Mouse (Mus musculus): ENCODE results near the gene Tmem56. TPM values are rescaled to one million over a fixed set of nuclear protein-coding genes. Genes with fewer than 3 reads are reported as not detected.
A peak's percentile ranks its signal among the peaks of the same experiment; 100 is the strongest.

The Tmem56 gene
- polyA plus RNA-seq, 1 experiment: 0.18 TPM

- H3K36me3 ChIP-seq (ENCODE audit: control insufficient read depth, insufficient read depth, low read length): no peaks in the 10 kb centered on the region
- no peaks in the 10 kb centered on the region for H3K27me3 ChIP-seq (ENCODE audit: control insufficient read depth, insufficient read depth, low read length)
- TF ChIP-seq POLR2A (IDR thresholded peaks at IDR 0.05; ENCODE audit: control insufficient read depth, extremely low read depth, insufficient read depth, low read length, poor library complexity): no peak
- no peak overlapping the region for H3K27ac ChIP-seq (ENCODE audit: control insufficient read depth, insufficient read depth, low read length)
- H3K4me1 ChIP-seq (replicated peaks; ENCODE audit: control insufficient read depth, insufficient read depth, low read length): no peaks in the 10 kb centered on the region
- no peak overlapping the region for H3K4me3 ChIP-seq (ENCODE audit: control insufficient read depth, insufficient read depth, low read length)
- DNase-seq: no peak
- 93% methylated on average over 2 of the region's 2 CpGs for WGBS
Observed at GRCm38 (mm10) chr3:121274010-121274409, 8.9 kb downstream of the Tmem56 start.

GRCm38 (mm10) chr3:121272577-121272976, 10.3 kb downstream of the Tmem56 start:
- Histone ChIP-seq H3K27me3 (ENCODE audit: control insufficient read depth, insufficient read depth, low read length) (no peaks in the 10 kb centered on the region), H3K36me3 (ENCODE audit: control insufficient read depth, insufficient read depth, low read length) (no peaks in the 10 kb centered on the region), H3K27ac (ENCODE audit: control insufficient read depth, insufficient read depth, low read length) (no peak overlapping the region), H3K4me1 (replicated peaks; ENCODE audit: control insufficient read depth, insufficient read depth, low read length) (no peaks in the 10 kb centered on the region), H3K4me3 (ENCODE audit: control insufficient read depth, insufficient read depth, low read length) (no peak overlapping the region)
- TF ChIP-seq POLR2A (IDR thresholded peaks at IDR 0.05; ENCODE audit: control insufficient read depth, extremely low read depth, insufficient read depth, low read length, poor library complexity) (no peak), CTCF (IDR thresholded peaks at IDR 0.05; ENCODE audit: borderline replicate concordance, control insufficient read depth, extremely low read depth, insufficient read depth, low read length, poor library complexity) (no peak)
- 87% methylated on average over 2 of the region's 2 CpGs for WGBS
- DNase-seq: no peak

- DNase-seq: no peak
- no peaks in the 10 kb centered on the region for H3K36me3 ChIP-seq (ENCODE audit: control insufficient read depth, insufficient read depth, low read length)
- TF ChIP-seq POLR2A (IDR thresholded peaks at IDR 0.05; ENCODE audit: control insufficient read depth, extremely low read depth, insufficient read depth, low read length, poor library complexity) (no peak), CTCF (IDR thresholded peaks at IDR 0.05; ENCODE audit: borderline replicate concordance, control insufficient read depth, extremely low read depth, insufficient read depth, low read length, poor library complexity) (no peak)
- WGBS: 97% methylated on average over 5 of the region's 5 CpGs
- peaks cover 9% of the 10 kb centered on the region for H3K27me3 ChIP-seq (ENCODE audit: control insufficient read depth, insufficient read depth, low read length)
- H3K4me3 ChIP-seq (ENCODE audit: control insufficient read depth, insufficient read depth, low read length): no peak overlapping the region
- peaks cover 11% of the 10 kb centered on the region for H3K4me1 ChIP-seq (replicated peaks; ENCODE audit: control insufficient read depth, insufficient read depth, low read length)
- no peak overlapping the region for H3K27ac ChIP-seq (ENCODE audit: control insufficient read depth, insufficient read depth, low read length)
Observed at GRCm38 (mm10) chr3:121267283-121267682, 15.6 kb downstream of the Tmem56 start.

GRCm38 (mm10) chr3:121264242-121264641, 18.7 kb downstream of the Tmem56 start:
- 90% methylated on average over 6 of the region's 6 CpGs for WGBS
- Histone ChIP-seq H3K36me3 (ENCODE audit: control insufficient read depth, insufficient read depth, low read length) (no peaks in the 10 kb centered on the region), H3K27ac (ENCODE audit: control insufficient read depth, insufficient read depth, low read length) (no peak overlapping the region), H3K4me3 (ENCODE audit: control insufficient read depth, insufficient read depth, low read length) (no peak overlapping the region), H3K4me1 (replicated peaks; ENCODE audit: control insufficient read depth, insufficient read depth, low read length) (peaks cover 15% of the 10 kb centered on the region), H3K27me3 (ENCODE audit: control insufficient read depth, insufficient read depth, low read length) (peaks cover 12% of the 10 kb centered on the region)
- TF ChIP-seq CTCF (IDR thresholded peaks at IDR 0.05; ENCODE audit: borderline replicate concordance, control insufficient read depth, extremely low read depth, insufficient read depth, low read length, poor library complexity) (no peak), POLR2A (IDR thresholded peaks at IDR 0.05; ENCODE audit: control insufficient read depth, extremely low read depth, insufficient read depth, low read length, poor library complexity) (no peak)
- no peak for DNase-seq

- peak; percentile 40 for DNase-seq
- Histone ChIP-seq H3K4me3 (ENCODE audit: control insufficient read depth, insufficient read depth, low read length) (peak overlapping the region; percentile 54), H3K27ac (ENCODE audit: control insufficient read depth, insufficient read depth, low read length) (no peak overlapping the region), H3K4me1 (replicated peaks; ENCODE audit: control insufficient read depth, insufficient read depth, low read length) (peaks cover 21% of the 10 kb centered on the region), H3K36me3 (ENCODE audit: control insufficient read depth, insufficient read depth, low read length) (no peaks in the 10 kb centered on the region), H3K27me3 (ENCODE audit: control insufficient read depth, insufficient read depth, low read length) (peaks cover 12% of the 10 kb centered on the region)
- 3% methylated on average over 20 of the region's 20 CpGs for WGBS
- TF ChIP-seq POLR2A (IDR thresholded peaks at IDR 0.05; ENCODE audit: control insufficient read depth, extremely low read depth, insufficient read depth, low read length, poor library complexity) (no peak), CTCF (IDR thresholded peaks at IDR 0.05; ENCODE audit: borderline replicate concordance, control insufficient read depth, extremely low read depth, insufficient read depth, low read length, poor library complexity) (no peak)
Observed at GRCm38 (mm10) chr3:121263205-121263548, 19.7 kb downstream of the Tmem56 start.

- peak; percentile 32 for DNase-seq
- Histone ChIP-seq H3K4me1 (replicated peaks; ENCODE audit: control insufficient read depth, insufficient read depth, low read length) (peaks cover 21% of the 10 kb centered on the region), H3K4me3 (ENCODE audit: control insufficient read depth, insufficient read depth, low read length) (peak overlapping the region; percentile 54), H3K27me3 (ENCODE audit: control insufficient read depth, insufficient read depth, low read length) (peaks cover 12% of the 10 kb centered on the region), H3K27ac (ENCODE audit: control insufficient read depth, insufficient read depth, low read length) (no peak overlapping the region), H3K36me3 (ENCODE audit: control insufficient read depth, insufficient read depth, low read length) (no peaks in the 10 kb centered on the region)
- no peak for TF ChIP-seq CTCF (IDR thresholded peaks at IDR 0.05; ENCODE audit: borderline replicate concordance, control insufficient read depth, extremely low read depth, insufficient read depth, low read length, poor library complexity)
- TF ChIP-seq POLR2A (IDR thresholded peaks at IDR 0.05; ENCODE audit: control insufficient read depth, extremely low read depth, insufficient read depth, low read length, poor library complexity): no peak
- under 1% methylated on average over 96 of the region's 97 CpGs for WGBS
Observed at GRCm38 (mm10) chr3:121262521-121263204, 20.2 kb downstream of the Tmem56 start.
